Mouse (Mus musculus) brain, embryonic 14.5 days (tissue): Measurements from ENCODE around the gene Srp68.

Experiments
- CTCF ChIP-seq: fragments of 200-500 bp; IDR thresholded peaks from 2 replicates; pipeline ENCODE4 v1.5.1; 2012; ENCODE audit warnings: inconsistent platforms, mild to moderate bottlenecking, moderate library complexity, borderline replicate concordance; ENCODE audit not compliant: insufficient read depth, insufficient read length; ENCODE audit errors: extremely low read depth
- POLR2A ChIP-seq: fragments of 200-500 bp; IDR thresholded peaks from 2 replicates; pipeline ENCODE4 v1.6.1; 2012; ENCODE audit warnings: mild to moderate bottlenecking, inconsistent platforms, borderline replicate concordance; ENCODE audit not compliant: poor library complexity, insufficient read depth, insufficient read length, severe bottlenecking; ENCODE audit errors: extremely low read depth

- TF ChIP-seq CTCF (no peak), POLR2A (no peak)
Measured at GRCm38 (mm10) chr11:116254627-116255026, 19.4 kb downstream of the Srp68 start.
